Mouse (Mus musculus) lung, embryonic 14.5 days (tissue): ENCODE measurements around the gene Tfg. TPM values are rescaled to one million over a fixed set of nuclear protein-coding genes. Genes with fewer than 3 reads are reported as not detected.
A peak's percentile ranks its signal among the peaks of the same experiment; 100 is the strongest.

Experiments
- ATAC-seq: fragments of 200-750 bp; cut with Nextera tagmentation; 2 replicates; pipeline ENCODE4 v1.8.0; 2017; ENCODE audit warnings: mild to moderate bottlenecking, moderate TSS enrichment, moderate library complexity; ENCODE audit not compliant: insufficient read depth
- DNase-seq: peaks from one replicate; pipeline ENCODE4 v3.0.0-alpha.2; 2015
- H3K27ac ChIP-seq: fragments of 300-500 bp; sonication (generic); 2 replicates; pipeline ENCODE4 v1.5.1; 2014; ENCODE audit warnings: low read depth, mild to moderate bottlenecking, moderate library complexity
- H3K27me3 ChIP-seq: fragments of 300-500 bp; sonication (generic); 2 replicates; pipeline ENCODE4 v1.6.1; 2014; ENCODE audit warnings: low read length, control low read depth; ENCODE audit not compliant: insufficient read depth
- H3K36me3 ChIP-seq: fragments of 300-500 bp; sonication (generic); 2 replicates; pipeline ENCODE4 v1.6.1; 2014; ENCODE audit warnings: control low read depth; ENCODE audit not compliant: insufficient read depth
- H3K4me1 ChIP-seq: fragments of 300-500 bp; sonication (generic); 2 replicates; pipeline ENCODE4 v1.6.1; 2014; ENCODE audit warnings: antibody characterized with exemption, control low read depth; ENCODE audit not compliant: insufficient read depth
- H3K4me2 ChIP-seq: fragments of 300-500 bp; sonication (generic); 2 replicates; pipeline ENCODE4 v1.6.1; 2014; ENCODE audit warnings: mild to moderate bottlenecking
- H3K4me3 ChIP-seq: fragments of 300-500 bp; sonication (generic); 2 replicates; pipeline ENCODE4 v1.5.1; 2014; ENCODE audit warnings: low read depth, low read length
- H3K9ac ChIP-seq: fragments of 300-500 bp; sonication (generic); 2 replicates; pipeline ENCODE4 v1.6.1; 2014
- H3K9me3 ChIP-seq: fragments of 300-500 bp; sonication (generic); 2 replicates; pipeline ENCODE4 v1.6.1; 2016; ENCODE audit warnings: low read depth, low read length, control low read depth
- CTCF ChIP-seq: IDR thresholded peaks from 2 replicates; pipeline ENCODE4 v1.5.1; 2016; ENCODE audit warnings: antibody characterized with exemption, low read depth
- WGBS: fragments of 180-500 bp; shearing (Covaris S2); extraction: QIAGEN DNeasy Blood & Tissue Kit; methylation state at CpG from one replicate; pipeline ENCODE4 v1.1.7; 2014; 5-methylcytosine and 5-hydroxymethylcytosine counted together
- polyA plus RNA-seq: library from polyadenylated mRNA; unstranded; fragments of >200 nt; fragmentation: Nextera tagmentation; extraction: Ambion mirVana; gene quantifications from 2 replicates; pipeline ENCODE4 v1.2.1, GENCODE M21; 2014

The Tfg gene
- 147 and 148 TPM in 2 replicates for polyA plus RNA-seq

GRCm38 (mm10) chr16:56717224-56718200, at the start of gene Tfg:
Tfg (minus strand) TSS chr16:56717450.
- Histone ChIP-seq H3K27ac (peak within 1 kb of the TSS; percentile 98), H3K36me3 (no peaks in the 10 kb centered on the region; the same call in 1 of the 2 replicates), H3K4me2 (peak within 1 kb of the TSS; percentile 73), H3K4me3 (peak within 1 kb of the TSS; percentile 77), H3K9ac (peak within 1 kb of the TSS; percentile 93), H3K27me3 (no peaks in the 10 kb centered on the region), H3K9me3 (no peaks in the 10 kb centered on the region), H3K4me1 (peaks cover 12% of the 10 kb centered on the region; the same call in 1 of the 2 replicates)
- under 1% methylated on average over 62 of the region's 62 CpGs for WGBS
- ATAC-seq (peak; percentile 98), DNase-seq (peak; percentile 100)
- TF ChIP-seq CTCF: no peak

GRCm38 (mm10) chr16:56729060-56729459, 11.8 kb upstream of the Tfg start:
- ATAC-seq: no peak
- Histone ChIP-seq H3K36me3 (no peaks in the 10 kb centered on the region), H3K9me3 (no peaks in the 10 kb centered on the region), H3K4me1 (no peaks in the 10 kb centered on the region), H3K27me3 (no peaks in the 10 kb centered on the region), H3K4me2 (no peak overlapping the region), H3K9ac (no peak overlapping the region), H3K27ac (no peak overlapping the region), H3K4me3 (no peak overlapping the region)
- no peak for TF ChIP-seq CTCF
- 29% methylated on average over 1 of the region's 1 CpGs for WGBS
- DNase-seq: no peak

- ATAC-seq (peak; percentile 91), DNase-seq (peak; percentile 76)
- no peak overlapping the region for H3K27ac ChIP-seq
- no peak for TF ChIP-seq CTCF
- H3K27me3 ChIP-seq: no peaks in the 10 kb centered on the region
- 37% methylated on average over 10 of the region's 10 CpGs for WGBS
- no peaks in the 10 kb centered on the region for H3K9me3 ChIP-seq
- no peaks in the 10 kb centered on the region for H3K4me1 ChIP-seq
- no peaks in the 10 kb centered on the region for H3K36me3 ChIP-seq
- H3K9ac ChIP-seq: no peak overlapping the region
- peak overlapping the region; percentile 37; the same call in 1 of the 2 replicates for H3K4me2 ChIP-seq
- H3K4me3 ChIP-seq: no peak overlapping the region
Measured at GRCm38 (mm10) chr16:56724927-56725326, 7.7 kb upstream of the Tfg start.

GRCm38 (mm10) chr16:56722357-56722756, 5.1 kb upstream of the Tfg start:
- Histone ChIP-seq H3K27ac (no peak overlapping the region), H3K9ac (no peak overlapping the region), H3K27me3 (no peaks in the 10 kb centered on the region), H3K4me3 (no peak overlapping the region), H3K4me1 (no peaks in the 10 kb centered on the region), H3K4me2 (no peak overlapping the region), H3K9me3 (no peaks in the 10 kb centered on the region), H3K36me3 (no peaks in the 10 kb centered on the region)
- ATAC-seq (no peak), DNase-seq (no peak)
- no peak for TF ChIP-seq CTCF
- WGBS: 43% methylated on average over 4 of the region's 4 CpGs

- Histone ChIP-seq H3K9ac (no peak overlapping the region), H3K4me3 (no peak overlapping the region), H3K4me1 (peaks cover 12% of the 10 kb centered on the region; the same call in 1 of the 2 replicates), H3K4me2 (no peak overlapping the region), H3K27me3 (no peaks in the 10 kb centered on the region), H3K36me3 (no peaks in the 10 kb centered on the region), H3K27ac (no peak overlapping the region), H3K9me3 (no peaks in the 10 kb centered on the region)
- ATAC-seq (no peak), DNase-seq (no peak)
- TF ChIP-seq CTCF: no peak
Measured at GRCm38 (mm10) chr16:56719031-56719430, 1.8 kb upstream of the Tfg start.

- TF ChIP-seq CTCF: no peak
- Histone ChIP-seq H3K27me3 (no peaks in the 10 kb centered on the region), H3K9ac (peak overlapping the region; percentile 93), H3K4me1 (peaks cover 12% of the 10 kb centered on the region; the same call in 1 of the 2 replicates), H3K9me3 (no peaks in the 10 kb centered on the region), H3K27ac (peak overlapping the region; percentile 98), H3K4me2 (peak overlapping the region; percentile 64), H3K36me3 (peaks cover 7% of the 10 kb centered on the region), H3K4me3 (peak overlapping the region; percentile 77)
- ATAC-seq (peak; percentile 81), DNase-seq (peak; percentile 44)
- 1% methylated on average over 36 of the region's 38 CpGs for WGBS
Measured at GRCm38 (mm10) chr16:56716557-56717179, 582 bp downstream of the Tfg start.

GRCm38 (mm10) chr16:56715608-56716007, 1.6 kb downstream of the Tfg start:
- no peak for ATAC-seq
- Histone ChIP-seq H3K4me2 (peak overlapping the region; percentile 64), H3K4me1 (peaks cover 12% of the 10 kb centered on the region; the same call in 1 of the 2 replicates), H3K36me3 (peaks cover 17% of the 10 kb centered on the region), H3K27ac (no peak overlapping the region), H3K9me3 (no peaks in the 10 kb centered on the region), H3K27me3 (no peaks in the 10 kb centered on the region), H3K9ac (no peak overlapping the region; the same call in 1 of the 2 replicates), H3K4me3 (peak overlapping the region; percentile 77)
- TF ChIP-seq CTCF: no peak
- WGBS: 52% methylated on average over 3 of the region's 3 CpGs
- no peak for DNase-seq
